Mouse (Mus musculus) bone marrow macrophage, adult 2 months (primary cell): ENCODE results near the gene Rbm19.

Experiments
- CTCF ChIP-seq: IDR thresholded peaks from 2 replicates; pipeline ENCODE4 v1.5.1; 2012; ENCODE audit warnings: low read depth, mild to moderate bottlenecking, low read length, moderate library complexity
- POLR2A ChIP-seq: IDR thresholded peaks from 2 replicates; pipeline ENCODE4 v1.6.1; 2012; ENCODE audit warnings: mild to moderate bottlenecking, low read depth, low read length, borderline replicate concordance

DNA sequence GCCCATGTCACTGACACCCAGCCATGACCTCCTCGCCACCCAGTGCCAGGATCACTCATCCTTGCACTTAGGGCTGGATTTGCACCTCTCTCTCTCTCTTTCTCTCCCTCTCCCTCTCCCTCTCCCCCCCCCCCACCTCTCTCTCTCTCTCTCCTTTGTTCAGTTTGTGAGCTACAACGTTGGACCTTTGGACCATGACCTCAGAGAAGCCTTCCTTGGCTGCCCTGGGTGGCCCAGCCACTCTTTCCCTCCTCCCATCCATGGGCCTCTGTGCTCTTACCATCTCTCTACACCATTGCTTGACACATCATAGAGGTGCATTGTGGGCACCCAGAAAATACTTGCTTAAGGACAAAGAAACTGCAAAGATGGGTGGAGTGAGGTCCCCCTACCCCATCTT is 42.2 kb downstream of the Rbm19 start:
- TF ChIP-seq POLR2A: no peak
- TF ChIP-seq CTCF: no peak
